8 mouse cellular contexts compared by ENCODE assay signal in the genomic region with DNA sequence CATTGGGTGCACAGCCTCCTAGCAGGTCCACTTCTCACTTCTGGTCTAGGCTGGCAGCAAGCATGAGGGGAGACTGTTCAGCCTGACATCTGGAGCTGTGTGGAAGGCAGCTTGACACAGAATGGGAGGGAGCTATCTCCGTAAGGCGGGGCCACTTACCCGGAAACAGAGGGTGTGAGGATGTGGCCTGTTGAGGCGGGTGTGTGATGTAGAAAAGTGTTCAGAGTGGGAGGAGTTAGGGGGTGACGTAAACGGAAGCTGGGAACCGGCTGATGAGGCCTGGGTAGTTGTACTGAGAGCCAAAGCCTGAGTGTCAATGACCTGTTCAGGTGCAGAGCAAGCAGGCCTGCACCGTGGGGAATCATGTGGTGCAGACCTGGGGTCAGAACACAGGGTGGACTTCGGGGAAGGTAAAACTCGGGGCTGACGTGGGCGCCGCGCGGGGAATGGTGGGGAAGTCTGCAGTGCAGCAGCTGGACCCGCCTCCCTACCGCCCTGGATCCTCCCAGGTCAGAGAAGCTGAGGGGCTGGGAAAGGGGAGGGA. TPM values are rescaled to one million over a fixed set of nuclear protein-coding genes. Genes with fewer than 3 reads are reported as not detected.
DNase-seq lines count a peak whose midpoint lies in the region; ATAC-seq lines count a peak whose summit lies in the region.
"Not testable (repeated sequence)": the region's sequence is repeated elsewhere in the genome, so short reads cannot be mapped to it uniquely, and the experiment has no call there.

A gene (plus strand): TSS at position 261 of the 544 bp plus-strand sequence.

- peak; percentile 86 to 95 for DNase-seq in adrenal gland, adult (ENCODE audit: inconsistent age in 2 of 2, low spot score in 1 of 2)
- peak; percentile 92 for DNase-seq in embryo, embryonic 10.5 days (ENCODE audit: low spot score)
- peak; percentile 74 for DNase-seq in gastrocnemius, postnatal 14 days
- peak; percentile 63 to 86 for DNase-seq in left cerebral cortex, postnatal 10 days (ENCODE audit: extremely low spot score in 1 of 2, low spot score in 2 of 2)
- DNase-seq in right cerebral cortex, postnatal 25 days, result peak; percentile 66
- peak; percentile 90 for DNase-seq in yolk sac, embryonic 10.5 days (ENCODE audit: low spot score)

- peak; percentile 97 for ATAC-seq in inflammation-experienced regulatory T-cells, adult 6 months
- peak; percentile 99 for ATAC-seq in megakaryocyte-erythroid progenitor cell, adult 5-6 weeks (replicated peaks; ENCODE audit: low FRiP score, low TSS enrichment, poor library complexity, severe bottlenecking)

- intact Hi-C loops in gastrocnemius, postnatal 14 days (cut with DNase I; ENCODE audit: low total_unique reads); left cerebral cortex, postnatal 10 days (cut with DNase I): not testable (repeated sequence)

RNA-seq across cellular contexts. Expression of the gene that starts here (rescaled TPM):
- 1 to 10 TPM; 1.7 to 2.0 TPM for total RNA-seq in gastrocnemius, postnatal 14 days (2021)
- polyA plus RNA-seq in inflammation-experienced regulatory T-cells, adult 6 months (2017; shearing (Covaris generic)), result 10 to 100 TPM; 11.0 to 20.7 (median 14.3) TPM
- 10 to 100 TPM; 11.9 to 13.6 TPM for total RNA-seq in left cerebral cortex, postnatal 10 days (2021)
- 2.5 and 2.8 TPM in 2 replicates for total RNA-seq in megakaryocyte-erythroid progenitor cell, adult 5-6 weeks (2014; fragmentation: Nextera tagmentation)
- total RNA-seq in megakaryocyte-erythroid progenitor cell, adult 5-6 weeks (2017), result 2.4 and 4.3 TPM in 2 replicates

Comparison
In these comparisons a context has a peak if more than half of its experiments do, and no peak if none do; other contexts are left out.
1. Peak in every context shown above with its lines: DNase-seq and ATAC-seq.